Mouse (Mus musculus) adrenal gland, adult 2 months (tissue): ENCODE data around the gene Map2k5. TPM values are rescaled to one million over a fixed set of nuclear protein-coding genes. Genes with fewer than 3 reads are reported as not detected.

Source experiments
- DNase-seq: peaks from one replicate; pipeline ENCODE4 v3.0.0; 2021
- long read RNA-seq: library from polyadenylated mRNA; stranded (forward); transcript quantifications from one replicate; pipeline ENCODE4 v2.0.0, GENCODE M21; 2021
- polyA plus RNA-seq: library from polyadenylated mRNA; depleted of rRNA; stranded (reverse); fragments of >200 nt; gene quantifications from 2 replicates; pipeline ENCODE4 v1.2.3, GENCODE M21; 2012; rRNA removed
- total RNA-seq, 2 experiments: library from RNA; stranded (reverse); gene quantifications; 2 replicates each; pipeline ENCODE4 v1.2.3; 2021

Map2k5 gene
- total RNA-seq (10 to 100 TPM; 23.9 to 31.1 TPM), polyA plus RNA-seq (86.9 and 96.0 TPM in 2 replicates)
- long read RNA-seq, transcript Map2k5-201 (22 exons, 2,310 nt) = major isoform, 19 of 39 reads
- long read RNA-seq, partial matches to known transcripts = 7 of 39 reads
- long read RNA-seq, other reads (novel, unspliced or antisense) = 13 of 39 reads

DNA sequence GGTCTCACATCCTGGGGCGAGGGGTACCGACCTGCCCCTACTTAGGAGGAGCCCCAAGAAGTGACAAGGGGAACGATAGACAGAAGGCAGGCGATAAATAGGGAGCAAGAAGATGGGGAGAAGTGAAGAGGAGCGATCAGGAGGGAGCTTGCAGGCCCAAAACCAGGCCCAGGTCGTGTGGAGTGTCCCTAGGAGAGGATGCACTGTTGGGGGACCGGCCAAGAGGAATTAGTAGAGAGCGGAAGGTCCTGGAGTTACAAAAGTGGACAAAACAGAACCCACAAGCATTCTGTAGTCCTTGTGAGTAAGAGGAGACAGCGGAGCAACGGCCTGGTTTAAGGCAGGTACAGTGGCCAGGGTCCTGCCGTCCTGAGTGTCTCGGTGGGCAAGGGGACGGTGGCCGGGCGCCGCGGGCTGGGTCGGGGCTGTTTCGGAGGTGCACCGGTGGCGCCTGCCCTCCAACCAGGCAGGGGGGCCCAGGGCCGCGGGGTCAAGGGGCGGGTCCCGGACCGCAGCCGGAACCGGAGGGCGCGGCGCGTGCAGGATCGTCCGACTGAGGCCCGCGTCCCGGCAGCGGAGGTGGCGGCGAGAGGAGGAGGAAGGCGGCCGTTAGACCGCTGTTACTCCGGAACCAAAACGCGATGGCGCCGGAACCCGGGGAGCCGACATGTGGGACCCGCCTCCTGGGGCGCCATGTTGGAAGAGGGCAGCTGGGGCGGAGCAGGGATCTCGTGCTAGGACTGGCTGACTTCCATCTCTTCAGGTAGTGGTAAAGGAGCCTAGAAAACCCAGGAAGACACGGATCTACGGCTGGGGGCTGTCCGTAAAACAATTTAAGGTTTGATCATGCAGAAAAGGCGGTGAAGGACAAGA, at the start of gene Map2k5:
Gene Map2k5, minus strand, starts transcription at position 633 of the 873 bp plus-strand sequence.
- peak; percentile 94 for DNase-seq

DNA sequence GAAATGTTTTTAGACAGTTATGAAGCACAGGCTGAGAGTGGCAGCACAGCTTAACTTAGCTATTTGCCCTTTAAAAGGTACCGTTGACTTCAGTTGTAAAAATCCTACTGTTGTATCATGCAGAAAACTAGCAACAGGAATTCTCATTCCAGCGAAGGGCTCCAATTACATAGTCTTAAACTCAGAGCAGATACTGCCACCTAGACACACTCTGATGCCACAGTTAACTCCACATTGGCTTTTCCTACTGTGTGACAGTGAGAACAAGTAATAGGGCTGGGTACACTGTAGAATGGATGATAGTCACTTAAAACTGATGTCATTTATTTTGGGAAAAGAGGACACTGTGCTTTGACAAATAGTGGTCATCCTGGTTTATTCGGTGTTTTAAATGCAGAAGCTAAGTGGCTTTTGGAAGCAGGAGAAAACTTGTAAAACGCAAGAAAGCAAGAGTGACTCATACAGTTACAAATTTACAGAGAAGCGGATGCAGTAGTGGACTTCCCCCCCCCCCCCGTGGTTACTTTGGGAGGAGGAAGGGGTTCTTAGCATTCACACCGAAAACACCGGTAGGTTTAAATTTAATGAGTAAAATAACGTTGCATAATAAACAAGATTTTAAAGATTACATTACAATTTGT, 43.5 kb upstream of the Map2k5 start:
- DNase-seq = no peak

DNA sequence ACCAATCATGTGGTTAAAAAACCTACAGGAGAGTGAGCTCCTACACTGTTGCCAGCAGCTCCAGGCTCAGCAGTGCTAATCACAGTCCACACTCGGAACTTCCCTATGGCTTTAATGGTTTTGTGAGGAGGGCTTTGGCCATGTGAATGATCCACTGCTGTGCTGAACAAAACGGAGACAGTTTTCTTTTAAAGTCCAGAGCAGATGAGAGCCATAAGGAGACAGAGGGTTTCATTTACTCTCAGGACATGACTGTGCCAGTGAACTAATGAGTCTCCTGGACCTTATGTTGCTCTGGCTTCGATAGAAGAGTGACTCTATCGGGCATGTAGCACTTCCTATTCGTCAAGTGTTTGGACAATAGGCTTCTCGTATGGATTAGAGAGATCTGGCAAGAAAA, 42.7 kb upstream of the Map2k5 start:
- no peak for DNase-seq

DNA sequence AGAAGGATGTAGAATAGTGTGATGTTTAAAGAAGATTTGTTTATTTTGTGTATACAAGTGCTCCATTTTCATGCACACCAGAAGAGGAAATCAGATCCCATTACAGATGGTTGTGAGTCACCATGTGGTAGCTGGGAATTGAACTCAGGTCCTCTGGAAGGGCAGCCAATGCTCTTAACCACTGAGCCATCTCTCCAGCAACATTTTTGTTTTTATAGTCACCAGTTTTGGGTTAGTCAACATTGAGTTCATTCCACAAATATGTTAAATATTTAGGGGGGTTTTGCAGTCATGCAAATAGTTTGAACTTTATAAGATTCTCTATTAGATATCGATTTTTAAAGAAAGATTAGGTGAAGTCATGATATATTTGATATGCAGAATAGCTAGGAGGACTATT, 22.5 kb upstream of the Map2k5 start:
- no peak for DNase-seq

DNA sequence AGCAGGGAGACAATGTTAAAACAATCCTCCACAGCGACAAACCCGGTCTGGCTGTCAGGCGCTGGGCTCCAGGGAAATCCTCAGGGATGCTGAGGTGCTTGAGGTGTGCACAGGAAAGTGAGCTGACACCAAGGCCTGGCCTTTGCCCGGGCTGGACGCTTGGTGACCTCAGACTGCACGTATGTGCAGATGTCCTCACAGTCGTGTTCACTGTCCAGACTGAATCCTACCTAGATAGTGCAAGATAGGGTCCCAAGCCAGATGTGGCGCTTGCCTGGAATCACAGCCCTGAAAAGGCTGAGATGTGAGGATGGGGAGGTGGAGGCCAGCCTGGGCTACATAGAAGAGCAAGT, 21.7 kb upstream of the Map2k5 start:
- DNase-seq = no peak

DNA sequence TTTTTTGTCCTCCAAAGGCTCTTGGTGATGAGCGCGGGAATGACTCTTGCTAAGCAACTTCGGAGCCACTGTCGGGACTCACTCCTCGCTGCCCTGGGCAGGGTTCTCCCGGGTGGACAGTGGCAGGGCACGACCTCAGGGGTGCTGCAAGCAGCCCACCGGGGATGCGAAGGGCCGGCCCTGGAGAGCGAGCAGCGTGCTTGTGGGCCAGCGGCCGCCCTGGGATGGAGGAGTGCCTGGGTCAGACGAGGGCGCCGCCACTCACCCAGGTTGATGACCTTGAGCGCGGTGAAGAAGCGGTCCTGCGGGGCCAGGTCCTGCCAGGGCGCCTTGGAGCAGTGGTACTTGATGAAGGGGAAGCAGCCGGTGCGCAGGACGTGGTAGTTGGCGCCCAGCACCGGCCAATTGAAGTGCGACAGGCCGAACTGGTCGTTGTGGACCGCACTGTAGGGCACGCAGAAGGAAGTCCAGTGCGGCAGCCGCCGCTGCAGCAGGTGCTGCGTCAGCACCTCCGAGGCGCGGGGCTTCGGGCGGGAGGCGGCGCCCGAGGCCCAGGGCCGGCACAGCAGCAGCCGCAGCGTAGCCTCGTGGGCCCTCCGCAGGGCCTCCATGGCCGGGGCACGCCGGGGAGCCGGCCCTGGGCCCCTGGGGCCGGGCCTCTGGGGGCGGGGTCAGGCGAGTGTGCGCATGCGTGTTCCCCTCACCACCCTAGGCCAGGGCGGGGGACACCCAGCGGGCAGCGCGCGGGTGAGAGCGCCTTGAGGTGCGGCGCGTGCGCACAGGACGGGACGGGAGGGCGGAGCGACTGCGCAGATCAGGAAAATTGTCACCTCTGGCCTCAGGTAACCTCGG, 21.1 kb upstream of the Map2k5 start, which contains the start of gene 2300009A05Rik:
Gene 2300009A05Rik, minus strand, starts transcription at position 636 of the 852 bp plus-strand sequence.
- DNase-seq = peak; percentile 99

DNA sequence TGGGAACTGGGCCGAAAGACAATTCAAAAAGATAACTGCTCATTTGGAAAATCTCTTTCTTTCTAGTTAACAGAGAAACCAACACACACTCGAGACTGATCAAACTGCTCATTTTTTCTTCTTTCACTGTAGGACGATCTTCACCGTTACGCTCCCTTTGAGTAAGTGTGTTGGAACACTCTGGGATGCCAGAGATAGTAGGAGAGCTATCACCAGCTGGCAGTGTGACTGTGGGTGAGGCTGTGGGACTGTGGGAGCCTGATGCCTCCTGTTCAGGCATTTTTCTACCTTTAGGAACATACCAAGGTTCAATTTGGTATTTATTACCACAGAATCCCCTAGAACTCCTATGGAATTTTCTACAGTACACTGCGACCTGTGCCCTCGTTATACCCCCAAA, 17.9 kb upstream of the Map2k5 start:
- DNase-seq = no peak

DNA sequence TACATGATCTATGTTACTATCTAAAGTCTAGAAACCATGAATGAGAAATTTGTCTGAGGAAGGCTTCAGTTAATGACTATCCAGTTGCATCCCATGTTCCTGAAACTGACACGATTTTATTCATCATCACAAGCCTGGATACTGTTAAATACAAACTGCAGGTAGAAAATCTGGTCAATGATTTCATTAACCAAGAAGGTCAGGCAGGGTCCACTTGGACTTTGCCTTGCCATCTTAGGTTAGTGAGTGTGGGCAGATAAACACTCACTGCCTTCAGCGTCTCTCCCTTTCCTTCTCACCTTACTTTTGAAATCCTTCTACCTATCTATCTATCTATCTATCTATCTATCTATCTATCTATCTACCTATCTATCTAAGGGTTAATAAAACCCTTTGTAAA, 13.6 kb upstream of the Map2k5 start:
- no peak for DNase-seq

DNA sequence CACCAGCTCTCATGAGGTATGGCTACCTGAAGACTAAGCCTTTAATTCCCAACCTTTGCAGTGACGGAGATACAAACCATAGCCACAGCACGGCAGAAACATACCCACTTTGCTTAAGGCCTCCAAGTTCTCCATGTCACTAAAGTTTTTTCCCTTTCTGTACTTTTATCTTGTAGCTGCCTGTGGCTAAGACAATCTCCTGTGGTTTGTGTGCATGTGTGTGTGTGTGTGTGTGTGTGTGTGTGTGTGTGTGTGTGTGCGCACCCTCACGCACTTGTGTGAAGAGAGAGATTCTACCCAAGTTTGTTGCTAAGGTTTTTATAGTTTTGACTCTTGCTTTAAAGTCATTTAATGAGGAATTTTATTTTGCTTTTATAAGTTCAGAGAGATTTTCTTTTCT, 5.1 kb upstream of the Map2k5 start:
- no peak for DNase-seq

DNA sequence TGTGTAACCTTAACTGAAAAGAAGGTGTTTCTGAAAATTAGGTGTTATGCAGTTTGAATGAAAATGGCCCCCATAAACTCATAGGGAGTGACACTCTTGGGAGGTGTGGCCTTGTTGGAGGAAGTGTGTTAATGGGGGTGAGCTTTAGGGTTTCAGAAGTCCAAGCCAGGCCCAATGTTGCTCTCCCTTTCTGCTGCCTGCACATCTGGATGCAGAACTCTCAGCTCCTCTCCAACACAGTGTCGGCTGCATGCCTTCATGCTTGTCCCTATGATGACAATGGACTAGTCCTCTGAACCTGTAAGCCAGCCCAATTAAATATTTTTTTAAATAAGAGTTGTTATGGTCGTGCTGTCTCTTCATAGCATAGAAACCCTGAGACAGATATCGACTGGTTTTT, 2.6 kb upstream of the Map2k5 start:
- no peak for DNase-seq

DNA sequence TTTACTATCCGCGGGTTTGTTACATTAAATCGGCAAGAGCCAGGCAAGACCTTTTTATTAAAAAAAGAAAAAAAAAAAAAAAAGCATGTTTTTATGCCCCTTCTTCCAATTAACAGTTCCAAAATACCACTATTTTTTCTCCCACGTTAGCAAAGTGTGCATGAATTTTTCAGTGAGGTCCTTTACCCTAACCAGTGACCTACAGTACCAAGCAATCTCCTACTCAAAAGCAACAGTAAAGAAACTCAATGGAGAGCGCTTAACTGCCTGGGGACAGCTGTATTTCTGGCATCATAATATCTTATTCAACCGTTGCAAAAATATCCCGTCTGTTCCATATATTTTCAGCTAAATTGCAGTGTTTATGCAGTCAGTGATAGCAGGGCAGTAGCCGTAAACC, 472 bp upstream of the Map2k5 start:
- no peak for DNase-seq

DNA sequence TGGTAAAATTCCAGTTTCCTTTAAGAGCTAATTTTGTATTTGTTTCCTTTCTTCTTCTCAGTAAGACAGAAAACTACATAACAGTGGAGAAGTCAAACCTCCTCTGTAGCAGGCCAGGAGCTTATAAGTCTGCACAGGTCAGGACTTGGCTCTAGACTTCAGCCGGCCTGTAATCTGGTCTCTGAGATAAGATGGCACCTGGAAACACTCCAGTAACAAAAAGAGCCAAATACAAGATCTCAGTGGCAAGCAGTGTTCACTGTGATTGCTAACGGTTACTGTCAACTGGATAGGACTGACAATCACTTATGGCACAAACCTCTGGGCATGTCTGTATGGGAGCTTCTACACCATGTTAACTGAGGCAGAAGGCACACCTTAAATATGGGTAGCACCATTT, 4.4 kb downstream of the Map2k5 start:
- DNase-seq = no peak

DNA sequence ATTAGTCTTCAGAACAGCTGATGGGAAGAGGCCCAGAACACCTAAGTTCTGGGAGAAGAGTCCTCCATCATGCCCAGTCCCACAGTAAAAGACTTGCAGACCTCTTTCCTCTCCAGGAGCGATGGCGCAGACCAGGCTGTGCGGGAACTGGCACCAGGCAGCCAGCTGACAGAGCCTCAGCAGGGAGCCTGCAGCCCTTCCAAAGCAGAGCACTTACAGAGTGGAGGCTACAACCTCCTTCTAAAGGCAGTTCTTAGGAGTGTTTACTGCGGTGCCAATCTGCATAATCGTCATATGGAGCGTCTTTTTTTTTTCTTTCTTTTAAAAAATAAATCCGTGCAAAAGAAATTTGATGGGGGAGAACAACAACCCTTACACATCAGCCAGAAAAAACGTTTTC, 5.2 kb downstream of the Map2k5 start:
- DNase-seq = no peak

DNA sequence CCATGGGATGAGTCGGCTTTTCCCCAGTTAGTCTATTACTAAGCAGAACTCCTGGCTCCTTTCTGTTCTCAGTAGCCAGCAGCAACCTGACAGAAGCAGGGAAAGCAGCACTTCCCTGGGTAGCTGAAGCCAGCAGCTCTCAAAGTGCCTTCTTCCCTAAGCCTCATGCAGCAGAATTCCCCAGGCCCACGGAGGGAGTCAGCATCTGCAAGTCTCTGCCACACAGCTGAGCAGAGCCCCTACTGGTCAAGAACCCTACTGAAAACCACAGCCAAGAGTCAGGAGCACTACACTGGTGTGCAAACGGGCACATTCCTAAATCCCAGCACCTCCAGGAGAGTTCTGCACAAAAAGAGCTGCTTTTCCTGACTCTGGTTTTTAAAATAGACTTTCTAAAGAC, 17.3 kb downstream of the Map2k5 start:
- DNase-seq = no peak

DNA sequence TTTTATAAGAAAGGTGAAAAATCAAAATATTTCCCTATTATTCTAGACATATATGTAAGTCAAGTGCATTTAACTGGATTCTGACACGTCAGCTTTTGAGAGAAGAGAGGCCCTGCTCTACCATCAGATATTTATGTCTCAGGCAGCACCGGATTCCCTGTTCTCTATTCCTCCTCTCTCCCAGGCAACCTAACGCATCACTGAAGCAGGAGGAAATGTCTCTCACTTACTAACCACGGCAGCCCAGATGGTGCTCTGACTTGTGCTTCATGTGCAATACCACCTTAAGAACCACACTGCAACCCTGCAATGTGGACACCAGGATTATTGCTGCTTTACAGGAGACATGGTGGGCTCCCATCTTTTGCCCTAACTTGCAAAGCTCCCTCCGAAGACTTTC, 18.7 kb downstream of the Map2k5 start:
- no peak for DNase-seq

DNA sequence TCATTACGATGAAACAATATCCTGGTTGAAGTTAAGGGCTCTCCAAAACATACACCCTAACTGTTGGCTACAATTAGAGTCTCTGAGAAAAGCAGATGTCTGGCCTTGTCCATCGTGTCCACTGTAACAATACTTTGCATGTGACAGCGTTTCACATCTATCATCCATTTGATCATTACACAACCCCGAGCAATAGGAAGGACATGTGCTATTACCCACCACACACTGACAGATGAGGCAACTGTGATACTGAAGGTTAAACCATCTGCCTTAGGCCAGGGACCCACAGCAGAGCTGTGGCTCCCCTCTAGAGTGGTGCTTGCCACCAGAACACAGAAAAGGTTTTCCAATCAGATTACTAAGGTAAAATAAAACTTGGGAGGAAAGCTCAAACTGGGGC, 21.0 kb downstream of the Map2k5 start:
- peak; percentile 62 for DNase-seq

DNA sequence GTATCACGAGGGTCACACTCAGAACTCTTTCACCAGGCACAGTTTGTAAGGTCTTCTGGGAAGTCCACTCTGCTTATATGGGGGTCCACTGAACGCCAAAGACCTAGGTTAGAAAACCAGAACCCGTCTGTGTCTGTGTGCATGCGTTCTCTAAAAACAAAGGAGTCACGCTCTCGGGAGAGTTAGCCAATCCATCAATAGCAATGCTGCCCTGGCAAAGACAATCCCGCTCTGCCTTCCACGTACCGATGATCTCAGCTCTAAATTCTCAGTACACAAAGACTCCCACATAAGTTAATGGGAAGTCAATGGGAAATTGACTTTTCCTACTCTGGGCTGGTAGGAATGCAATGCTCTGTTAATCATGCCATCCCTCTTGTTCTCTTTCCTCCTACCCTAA, 21.4 kb downstream of the Map2k5 start:
- peak; percentile 20 for DNase-seq

DNA sequence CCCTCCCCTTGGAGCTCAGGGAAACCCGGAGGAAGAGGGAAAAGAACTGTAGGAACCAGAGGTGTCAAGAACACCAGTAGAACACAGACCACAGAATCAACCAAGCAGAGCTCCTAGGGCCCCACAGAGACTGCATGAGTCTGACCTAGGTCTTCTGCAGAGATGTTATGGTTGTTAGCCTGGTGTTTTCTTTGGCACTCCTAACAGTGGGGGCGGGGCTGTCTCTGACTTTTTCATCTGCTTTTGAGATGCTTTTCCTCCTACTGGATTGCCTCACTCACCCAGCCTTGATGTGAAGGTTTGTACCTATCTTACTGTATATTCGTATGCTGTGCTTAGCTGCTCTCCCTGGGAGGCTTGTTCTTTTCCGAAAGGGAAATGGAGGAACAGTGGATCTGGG, 23.5 kb downstream of the Map2k5 start:
- DNase-seq = peak; percentile 58

DNA sequence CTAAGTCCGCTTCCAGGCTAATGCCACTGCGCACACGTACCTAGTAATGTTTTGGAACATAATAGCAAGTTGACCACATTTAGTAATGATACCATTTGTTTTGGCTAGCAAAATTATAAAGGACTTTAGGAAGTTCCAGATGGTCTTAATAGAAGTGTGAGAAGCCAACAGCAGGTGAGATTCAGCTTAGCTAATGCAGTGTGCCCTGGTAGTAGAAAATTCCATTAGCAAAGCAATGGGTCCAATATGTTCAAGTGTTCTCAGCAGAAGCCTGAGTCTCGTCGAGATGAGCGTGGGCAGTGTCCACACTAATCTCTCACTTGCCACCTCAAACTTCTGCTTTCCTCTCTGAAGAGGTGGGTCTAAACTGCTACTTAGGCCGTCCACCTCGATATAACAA, 27.7 kb downstream of the Map2k5 start:
- DNase-seq = no peak

DNA sequence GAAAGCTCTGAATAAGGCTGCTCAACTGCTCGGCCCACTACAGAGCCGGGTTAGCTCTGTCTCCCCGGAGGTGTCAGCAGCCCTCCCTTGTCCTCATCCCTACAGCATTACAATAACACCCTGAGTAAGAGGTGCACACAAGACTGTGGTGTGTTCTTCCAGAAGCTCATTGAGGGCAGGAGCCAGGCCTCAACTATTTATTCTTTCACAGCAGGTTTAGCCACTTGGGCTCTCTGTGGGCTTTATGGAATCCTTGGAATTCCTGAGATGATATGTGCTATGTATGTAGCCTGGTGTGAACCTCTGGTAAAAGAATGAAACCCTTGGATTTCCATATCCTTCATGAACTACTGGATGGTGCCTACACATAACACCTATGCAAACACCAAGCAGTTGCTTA, 28.5 kb downstream of the Map2k5 start:
- DNase-seq = no peak

DNA sequence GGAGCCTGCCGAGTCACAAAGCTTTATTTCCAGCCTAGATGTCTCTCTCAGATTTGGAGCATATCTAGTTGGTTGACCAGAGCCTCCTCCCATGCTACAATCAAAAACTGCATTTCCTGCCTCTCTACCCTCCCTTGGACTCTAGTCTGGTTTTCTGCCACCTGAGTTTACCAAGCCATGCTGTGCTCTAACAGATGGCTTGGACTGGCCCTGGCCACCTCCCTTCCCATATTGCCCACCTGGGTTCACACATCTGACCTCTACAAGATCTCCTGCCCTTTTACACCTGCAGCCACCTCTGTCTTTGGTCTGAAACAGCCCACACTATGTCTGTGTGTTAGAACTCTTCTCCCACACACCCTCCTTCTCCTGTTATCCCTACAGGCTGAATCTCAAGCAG, 29.6 kb downstream of the Map2k5 start:
- no peak for DNase-seq

DNA sequence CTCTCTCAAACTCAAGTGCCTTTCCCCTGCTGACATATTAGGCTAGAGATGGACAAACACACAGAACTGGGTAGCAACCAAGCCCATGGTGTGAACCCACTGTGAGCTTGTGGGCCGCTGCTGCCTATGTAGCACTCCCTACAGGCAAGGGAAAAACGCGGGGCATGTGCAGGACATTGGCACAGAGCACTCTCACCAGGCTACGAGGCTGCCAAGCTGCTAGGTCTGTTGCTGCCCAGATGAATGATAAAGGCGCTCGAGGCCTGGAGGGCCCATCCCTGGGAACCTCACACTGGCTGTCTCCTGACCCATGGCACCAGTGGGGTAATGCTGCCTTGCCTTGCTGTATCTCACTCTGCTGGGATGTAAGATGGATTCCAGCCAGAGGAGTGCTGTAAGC, 31.7 kb downstream of the Map2k5 start:
- DNase-seq = no peak

DNA sequence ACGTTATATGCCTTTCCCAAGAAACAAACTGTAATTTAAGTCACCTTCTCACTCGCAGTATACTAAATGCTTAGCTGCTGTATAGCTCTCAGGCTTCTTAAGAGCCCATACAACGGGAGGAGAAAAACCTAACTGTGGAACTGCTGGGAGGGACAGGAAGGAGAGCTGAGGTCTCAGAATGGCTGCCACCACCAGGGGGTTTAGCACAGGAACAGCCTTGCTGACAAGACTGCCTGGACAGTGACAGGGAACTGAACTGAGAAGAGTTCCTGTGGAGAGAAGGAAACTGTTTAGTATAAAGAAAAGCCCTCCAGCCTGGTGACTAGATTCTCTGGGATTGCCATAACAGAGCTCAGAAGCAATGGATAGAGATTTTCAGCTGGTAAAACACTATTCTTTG, 35.9 kb downstream of the Map2k5 start:
- DNase-seq = no peak
